Mouse (Mus musculus) spleen, adult 2 months (tissue): ENCODE results near the gene Nup188. TPM values are rescaled to one million over a fixed set of nuclear protein-coding genes. Genes with fewer than 3 reads are reported as not detected.

Source experiments
- DNase-seq, 2 experiments: peaks; one replicate each; pipeline versions ENCODE4 v3.0.0 to v3.0.0-alpha.2; 2012 to 2021; ENCODE audit warnings: low spot score in 2 of 2, low read depth in 1 of 2
- H3K27ac ChIP-seq: fragments of 200-500 bp; 2 replicates; pipeline ENCODE4 v1.5.1; 2012; ENCODE audit warnings: low read length, inconsistent platforms; ENCODE audit not compliant: insufficient read depth
- H3K27me3 ChIP-seq: fragments of 200-500 bp; 2 replicates; pipeline ENCODE4 v1.6.1; 2012; ENCODE audit warnings: mild to moderate bottlenecking, moderate library complexity, low read length, inconsistent platforms; ENCODE audit not compliant: control insufficient read depth, insufficient read depth
- H3K36me3 ChIP-seq: fragments of 200-500 bp; 2 replicates; pipeline ENCODE4 v1.6.1; 2012; ENCODE audit warnings: mild to moderate bottlenecking, low read length, inconsistent platforms; ENCODE audit not compliant: control insufficient read depth, insufficient read depth
- H3K4me1 ChIP-seq: fragments of 200-500 bp; 2 replicates; pipeline ENCODE4 v1.6.1; 2011; ENCODE audit warnings: inconsistent platforms; ENCODE audit not compliant: control insufficient read depth, insufficient read depth, insufficient read length
- H3K4me3 ChIP-seq: fragments of 200-500 bp; 2 replicates; pipeline ENCODE4 v1.5.1; 2011; ENCODE audit warnings: mild to moderate bottlenecking, inconsistent platforms; ENCODE audit not compliant: insufficient read depth, insufficient read length; ENCODE audit errors: extremely low read depth
- CTCF ChIP-seq: fragments of 200-500 bp; IDR thresholded peaks from 2 replicates; pipeline ENCODE4 v1.5.1; 2011; ENCODE audit warnings: mild to moderate bottlenecking, inconsistent platforms; ENCODE audit not compliant: insufficient read depth, insufficient read length, insufficient replicate concordance; ENCODE audit errors: extremely low read depth
- POLR2A ChIP-seq: fragments of 200-500 bp; IDR thresholded peaks from 2 replicates; pipeline ENCODE4 v1.6.1; 2011; ENCODE audit warnings: low read depth, low read length, inconsistent platforms
- WGBS: fragments of 180-500 bp; shearing (Covaris S2); methylation state at CpG from one replicate; pipeline ENCODE4 v1.1.7; 2018; 5-methylcytosine and 5-hydroxymethylcytosine counted together
- polyA plus RNA-seq: library from polyadenylated mRNA; depleted of rRNA; stranded (reverse); fragments of >200 nt; gene quantifications from 2 replicates; pipeline ENCODE4 v1.2.3, GENCODE M21; 2012

The Nup188 gene
- polyA plus RNA-seq, 1 experiment = 32.4 TPM

- peak overlapping the region; percentile 52 for H3K27ac ChIP-seq
- H3K4me1 ChIP-seq = peaks cover 55% of the 10 kb centered on the region; the same call in 1 of the 2 replicates
- no peaks in the 10 kb centered on the region for H3K27me3 ChIP-seq
- no peak overlapping the region for H3K4me3 ChIP-seq
- no peak for TF ChIP-seq POLR2A
- no peak for TF ChIP-seq CTCF
- peaks cover 5% of the 10 kb centered on the region for H3K36me3 ChIP-seq
- WGBS = 85% methylated on average over 10 of the region's 10 CpGs
- no peak for DNase-seq
These were observed 35.8 kb upstream of the Nup188 start for GRCm38 (mm10) chr2:30250166-30251128.

- no peaks in the 10 kb centered on the region for H3K27me3 ChIP-seq
- H3K36me3 ChIP-seq = peaks cover 16% of the 10 kb centered on the region
- H3K4me1 ChIP-seq = peaks cover 45% of the 10 kb centered on the region; the same call in 1 of the 2 replicates
- DNase-seq = peak; percentile 52 to 80
- 43% methylated on average over 5 of the region's 5 CpGs for WGBS
- TF ChIP-seq POLR2A (peak; percentile 33; the same call in 1 of the 2 replicates), CTCF (no peak)
- H3K27ac ChIP-seq = peak overlapping the region; percentile 91
- no peak overlapping the region for H3K4me3 ChIP-seq
These were observed 34.6 kb upstream of the Nup188 start for GRCm38 (mm10) chr2:30251417-30252104.

- 64% methylated on average over 3 of the region's 3 CpGs for WGBS
- Histone ChIP-seq H3K4me1 (peaks cover 40% of the 10 kb centered on the region; the same call in 1 of the 2 replicates), H3K36me3 (peaks cover 23% of the 10 kb centered on the region)
These were observed 33.7 kb upstream of the Nup188 start for GRCm38 (mm10) chr2:30252521-30252920.

GRCm38 (mm10) chr2:30253809-30254208 is 32.4 kb upstream of the Nup188 start:
- DNase-seq = no peak
- H3K27ac ChIP-seq = peak overlapping the region; percentile 91
- H3K36me3 ChIP-seq = peaks cover 23% of the 10 kb centered on the region

More at GRCm38 (mm10) chr2:30252521-30252920, 33.7 kb upstream of the Nup188 start:
- peak overlapping the region; percentile 91 for H3K27ac ChIP-seq
- DNase-seq = no peak
- no peak overlapping the region for H3K4me3 ChIP-seq
- no peaks in the 10 kb centered on the region for H3K27me3 ChIP-seq
- TF ChIP-seq CTCF = no peak
- TF ChIP-seq POLR2A = no peak

GRCm38 (mm10) chr2:30255631-30256395 is 30.4 kb upstream of the Nup188 start:
- TF ChIP-seq CTCF = no peak
- TF ChIP-seq POLR2A = no peak
- Histone ChIP-seq H3K36me3 (peaks cover 23% of the 10 kb centered on the region), H3K4me3 (no peak overlapping the region), H3K27me3 (no peaks in the 10 kb centered on the region), H3K27ac (no peak overlapping the region), H3K4me1 (peaks cover 47% of the 10 kb centered on the region; the same call in 1 of the 2 replicates)
- WGBS = 97% methylated on average over 42 of the region's 42 CpGs
- no peak for DNase-seq

More at GRCm38 (mm10) chr2:30253809-30254208, 32.4 kb upstream of the Nup188 start:
- Histone ChIP-seq H3K27me3 (no peaks in the 10 kb centered on the region), H3K4me3 (no peak overlapping the region), H3K4me1 (peaks cover 46% of the 10 kb centered on the region; the same call in 1 of the 2 replicates)
- WGBS = 23% methylated on average over 5 of the region's 5 CpGs
- no peak for TF ChIP-seq CTCF
- TF ChIP-seq POLR2A = no peak
